Mouse (Mus musculus) midbrain, embryonic 14.5 days (tissue): ENCODE measurements around the gene Sox3. TPM values are rescaled to one million over a fixed set of nuclear protein-coding genes. Genes with fewer than 3 reads are reported as not detected.

Experiments
- ATAC-seq: fragments of 200-750 bp; cut with Nextera tagmentation; 2 replicates; pipeline ENCODE4 v1.8.0; 2017; ENCODE audit warnings: moderate number of reproducible peaks, moderate library complexity; ENCODE audit not compliant: low FRiP score, low TSS enrichment
- DNase-seq: peaks from one replicate; pipeline ENCODE4 v3.0.0-alpha.2; 2015
- H3K27ac ChIP-seq: fragments of 300-500 bp; sonication (generic); replicated peaks from 2 replicates; pipeline ENCODE4 v1.5.1; 2014; ENCODE audit warnings: mild to moderate bottlenecking, low read depth, low read length, moderate library complexity
- H3K27me3 ChIP-seq: fragments of 300-500 bp; sonication (generic); 2 replicates; pipeline ENCODE4 v1.6.1; 2014; ENCODE audit warnings: low read length, control low read depth, mixed read lengths; ENCODE audit not compliant: control insufficient read depth, insufficient read depth
- H3K36me3 ChIP-seq: fragments of 300-500 bp; sonication (generic); 2 replicates; pipeline ENCODE4 v1.6.1; 2014; ENCODE audit warnings: low read length, control low read depth; ENCODE audit not compliant: control insufficient read depth, insufficient read depth
- H3K4me1 ChIP-seq: fragments of 300-500 bp; sonication (generic); 2 replicates; pipeline ENCODE4 v1.6.1; 2014; ENCODE audit warnings: mild to moderate bottlenecking, antibody characterized with exemption, low read length, control low read depth; ENCODE audit not compliant: control insufficient read depth, insufficient read depth
- H3K4me2 ChIP-seq: fragments of 300-500 bp; sonication (generic); 2 replicates; pipeline ENCODE4 v1.6.1; 2014; ENCODE audit warnings: mild to moderate bottlenecking, low read length, moderate library complexity
- H3K4me3 ChIP-seq: fragments of 300-500 bp; sonication (generic); replicated peaks from 2 replicates; pipeline ENCODE4 v1.5.1; 2014; ENCODE audit warnings: low read depth, low read length
- H3K9ac ChIP-seq: fragments of 300-500 bp; sonication (generic); replicated peaks from 2 replicates; pipeline ENCODE4 v1.6.1; 2014; ENCODE audit warnings: mild to moderate bottlenecking, low read length, moderate library complexity
- H3K9me3 ChIP-seq: fragments of 300-500 bp; sonication (generic); 2 replicates; pipeline ENCODE4 v1.6.1; 2016; ENCODE audit warnings: low read length, control low read depth, mixed read lengths; ENCODE audit not compliant: control insufficient read depth
- WGBS: fragments of 180-500 bp; shearing (Covaris S2); extraction: QIAGEN DNeasy Blood & Tissue Kit; methylation state at CpG from one replicate; pipeline ENCODE4 v1.1.7; 2014; 5-methylcytosine and 5-hydroxymethylcytosine counted together
- polyA plus RNA-seq: library from polyadenylated mRNA; unstranded; fragments of >200 nt; fragmentation: Nextera tagmentation; extraction: Ambion mirVana; gene quantifications from 2 replicates; pipeline ENCODE4 v1.2.1, GENCODE M21; 2014

Sox3 gene
- polyA plus RNA-seq: 2.6 and 2.7 TPM in 2 replicates

GRCm38 (mm10) chrX:60892801-60893681 is at the start of gene Sox3:
Gene Sox3, minus strand, starts transcription at chrX:60893430.
- Histone ChIP-seq H3K4me2 (peak within 1 kb of the TSS; percentile 62), H3K36me3 (no peaks in the 10 kb centered on the region), H3K27me3 (no peaks in the 10 kb centered on the region), H3K4me3 (peak within 1 kb of the TSS; percentile 46), H3K27ac (peak within 1 kb of the TSS; percentile 63), H3K9ac (peak within 1 kb of the TSS; percentile 54), H3K9me3 (no peaks in the 10 kb centered on the region), H3K4me1 (no peaks in the 10 kb centered on the region)
- ATAC-seq: peak; percentile 74
- peak; percentile 73 for DNase-seq
- WGBS: 15% methylated on average over 81 of the region's 92 CpGs

- H3K27me3 ChIP-seq: no peaks in the 10 kb centered on the region
- no peak overlapping the region for H3K4me3 ChIP-seq
- H3K9ac ChIP-seq: no peak overlapping the region
- no peak overlapping the region for H3K4me2 ChIP-seq
- WGBS: 69% methylated on average over 3 of the region's 3 CpGs
- no peaks in the 10 kb centered on the region for H3K36me3 ChIP-seq
- DNase-seq (no peak), ATAC-seq (no peak)
- H3K4me1 ChIP-seq: no peaks in the 10 kb centered on the region
- no peak overlapping the region for H3K27ac ChIP-seq
- H3K9me3 ChIP-seq: no peaks in the 10 kb centered on the region
Observed at GRCm38 (mm10) chrX:60940225-60940624, 47.0 kb upstream of the Sox3 start.

- no peaks in the 10 kb centered on the region for H3K4me1 ChIP-seq
- 33% methylated on average over 4 of the region's 4 CpGs for WGBS
- H3K9ac ChIP-seq: no peak overlapping the region
- no peaks in the 10 kb centered on the region for H3K9me3 ChIP-seq
- H3K36me3 ChIP-seq: no peaks in the 10 kb centered on the region
- no peak overlapping the region for H3K4me3 ChIP-seq
- DNase-seq: no peak
- no peak overlapping the region for H3K4me2 ChIP-seq
- no peak overlapping the region for H3K27ac ChIP-seq
- no peaks in the 10 kb centered on the region for H3K27me3 ChIP-seq
- ATAC-seq: no peak
Observed at GRCm38 (mm10) chrX:60899546-60899945, 6.3 kb upstream of the Sox3 start.

- H3K4me2 ChIP-seq: peak overlapping the region; percentile 40
- H3K27ac ChIP-seq: no peak overlapping the region
- H3K9me3 ChIP-seq: no peaks in the 10 kb centered on the region
- H3K4me3 ChIP-seq: peak overlapping the region; percentile 12; the same call in 1 of the 2 replicates
- DNase-seq (peak; percentile 37), ATAC-seq (no peak)
- H3K9ac ChIP-seq: no peak overlapping the region
- no peaks in the 10 kb centered on the region for H3K36me3 ChIP-seq
- no peaks in the 10 kb centered on the region for H3K4me1 ChIP-seq
- H3K27me3 ChIP-seq: no peaks in the 10 kb centered on the region
- WGBS: 25% methylated on average over 18 of the region's 18 CpGs
Observed at GRCm38 (mm10) chrX:60898641-60899040, 5.4 kb upstream of the Sox3 start.

- no peak for ATAC-seq
Observed at GRCm38 (mm10) chrX:60896296-60896695, 3.1 kb upstream of the Sox3 start.

GRCm38 (mm10) chrX:60895416-60895815 is 2.2 kb upstream of the Sox3 start:
- 0 out of 2 replicates have a peak overlapping the region, but pooled peaks have one; percentile 46 for H3K4me3 ChIP-seq
- H3K36me3 ChIP-seq: no peaks in the 10 kb centered on the region
- no peak overlapping the region for H3K27ac ChIP-seq
- H3K9me3 ChIP-seq: no peaks in the 10 kb centered on the region
- WGBS: 26% methylated on average over 9 of the region's 11 CpGs
- DNase-seq (peak; percentile 40), ATAC-seq (no peak)
- no peaks in the 10 kb centered on the region for H3K4me1 ChIP-seq
- H3K27me3 ChIP-seq: no peaks in the 10 kb centered on the region
- H3K9ac ChIP-seq: no peak overlapping the region
- peak overlapping the region; percentile 62 for H3K4me2 ChIP-seq

More at GRCm38 (mm10) chrX:60896296-60896695, 3.1 kb upstream of the Sox3 start:
- H3K4me2 ChIP-seq: peak overlapping the region; percentile 62
- no peaks in the 10 kb centered on the region for H3K27me3 ChIP-seq
- H3K36me3 ChIP-seq: no peaks in the 10 kb centered on the region
- H3K9ac ChIP-seq: no peak overlapping the region
- no peak overlapping the region for H3K27ac ChIP-seq
- no peaks in the 10 kb centered on the region for H3K9me3 ChIP-seq
- no peak overlapping the region for H3K4me3 ChIP-seq
- H3K4me1 ChIP-seq: no peaks in the 10 kb centered on the region
- peak; percentile 57 for DNase-seq
- WGBS: 21% methylated on average over 12 of the region's 13 CpGs

GRCm38 (mm10) chrX:60893720-60894543 is 702 bp upstream of the Sox3 start:
- peak; percentile 57 for DNase-seq
- 24% methylated on average over 50 of the region's 59 CpGs for WGBS

GRCm38 (mm10) chrX:60892098-60892800 is 981 bp downstream of the Sox3 start:
- DNase-seq (peak; percentile 74), ATAC-seq (peak; percentile 60)
- Histone ChIP-seq H3K36me3 (no peaks in the 10 kb centered on the region), H3K9me3 (no peaks in the 10 kb centered on the region), H3K27ac (peak overlapping the region; percentile 63), H3K4me3 (peak overlapping the region; percentile 46), H3K27me3 (no peaks in the 10 kb centered on the region), H3K4me1 (no peaks in the 10 kb centered on the region), H3K9ac (peak overlapping the region; percentile 54), H3K4me2 (peak overlapping the region; percentile 62)
- WGBS: 26% methylated on average over 72 of the region's 102 CpGs

More at GRCm38 (mm10) chrX:60893720-60894543, 702 bp upstream of the Sox3 start:
- Histone ChIP-seq H3K36me3 (no peaks in the 10 kb centered on the region), H3K4me2 (peak overlapping the region; percentile 62), H3K27ac (peak overlapping the region; percentile 37), H3K9ac (no peak overlapping the region; the same call in 1 of the 2 replicates), H3K27me3 (no peaks in the 10 kb centered on the region), H3K9me3 (no peaks in the 10 kb centered on the region), H3K4me3 (peak overlapping the region; percentile 46), H3K4me1 (no peaks in the 10 kb centered on the region)
- peak; percentile 29 for ATAC-seq
